Mouse (Mus musculus): ENCODE data around the gene Six5.
"Not testable (repeated sequence)": the region's sequence is repeated elsewhere in the genome, so short reads cannot be mapped to it uniquely, and the experiment has no call there.

Gene Six5

DNA sequence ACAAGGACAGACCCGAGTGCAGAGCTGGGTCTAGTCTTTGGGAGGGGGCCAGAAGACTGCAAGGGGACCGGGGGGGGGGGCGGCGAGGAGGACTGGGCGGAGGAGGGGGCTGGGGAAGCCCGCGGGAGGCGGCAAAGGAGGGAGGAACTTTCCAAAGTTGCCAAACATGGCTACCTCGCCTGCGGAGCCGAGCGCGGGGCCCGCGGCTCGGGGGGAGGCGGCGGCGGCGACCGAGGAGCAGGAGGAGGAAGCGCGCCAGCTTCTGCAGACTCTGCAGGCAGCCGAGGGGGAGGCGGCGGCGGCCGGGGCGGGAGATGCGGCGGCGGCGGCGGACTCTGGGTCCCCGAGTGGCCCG, at the start of gene Six5:
Six5 (plus strand) TSS at position 124 of the 355 bp plus-strand sequence.
- peak; percentile 47 to 53 for DNase-seq (ENCODE audit: low spot score in 2 of 2)

DNA sequence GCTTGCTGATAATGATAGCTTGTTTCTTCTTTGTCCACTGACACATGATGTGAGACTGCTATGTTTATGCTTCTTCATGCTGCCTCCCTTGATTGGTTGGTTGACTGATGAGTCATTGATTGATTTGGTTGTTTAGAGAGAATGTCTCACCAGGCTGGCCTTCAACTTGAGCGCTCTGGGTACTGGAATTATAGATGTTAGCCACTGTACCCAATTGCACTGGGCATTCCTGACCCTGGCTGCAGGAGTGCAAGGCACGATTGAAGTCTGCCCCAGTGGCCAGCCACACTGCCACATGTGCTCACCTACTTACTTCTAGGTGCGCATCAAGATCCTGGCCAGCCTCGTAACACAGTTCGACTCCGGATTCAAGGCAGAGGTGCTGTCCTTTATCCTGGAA, 49.8 kb upstream of the Six5 start:
- DNase-seq (ENCODE audit: low spot score in 2 of 2): no peak

- DNase-seq (ENCODE audit: low spot score in 2 of 2): no peak
Observed at GRCm38 (mm10) chr7:19046286-19047069, 47.9 kb upstream of the Six5 start.

GRCm38 (mm10) chr7:19048006-19048527, 46.3 kb upstream of the Six5 start:
- no peak for DNase-seq (ENCODE audit: low spot score in 2 of 2)

GRCm38 (mm10) chr7:19049252-19049651, 45.1 kb upstream of the Six5 start:
- no peak for DNase-seq (ENCODE audit: low spot score in 2 of 2)

DNA sequence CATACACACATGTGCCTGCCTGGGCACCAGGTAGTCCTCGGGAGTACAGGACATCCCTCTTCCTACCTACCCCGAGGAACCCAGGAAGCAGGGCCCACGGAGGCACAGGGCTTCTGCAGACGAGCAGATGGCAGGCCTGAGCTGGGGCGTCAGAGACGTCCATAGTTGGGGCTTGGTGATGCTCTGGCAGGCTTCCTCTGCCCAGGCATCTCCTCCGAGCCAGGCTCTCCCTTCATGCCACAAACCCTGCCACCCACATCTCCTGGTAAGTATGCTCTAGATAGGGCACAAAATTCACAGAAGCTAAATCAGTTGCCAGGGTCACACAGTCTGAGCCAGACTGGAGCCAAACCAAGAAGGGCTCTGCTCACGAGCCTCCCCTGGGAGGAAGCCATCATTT, 44.2 kb upstream of the Six5 start:
- no peak for DNase-seq (ENCODE audit: low spot score in 2 of 2)

- no peak for DNase-seq (ENCODE audit: low spot score in 2 of 2)
Observed at GRCm38 (mm10) chr7:19051161-19051560, 43.2 kb upstream of the Six5 start.

- peak; percentile 68 to 78 for DNase-seq (ENCODE audit: low spot score in 2 of 2)
Observed at GRCm38 (mm10) chr7:19052345-19053135, 41.9 kb upstream of the Six5 start.

DNA sequence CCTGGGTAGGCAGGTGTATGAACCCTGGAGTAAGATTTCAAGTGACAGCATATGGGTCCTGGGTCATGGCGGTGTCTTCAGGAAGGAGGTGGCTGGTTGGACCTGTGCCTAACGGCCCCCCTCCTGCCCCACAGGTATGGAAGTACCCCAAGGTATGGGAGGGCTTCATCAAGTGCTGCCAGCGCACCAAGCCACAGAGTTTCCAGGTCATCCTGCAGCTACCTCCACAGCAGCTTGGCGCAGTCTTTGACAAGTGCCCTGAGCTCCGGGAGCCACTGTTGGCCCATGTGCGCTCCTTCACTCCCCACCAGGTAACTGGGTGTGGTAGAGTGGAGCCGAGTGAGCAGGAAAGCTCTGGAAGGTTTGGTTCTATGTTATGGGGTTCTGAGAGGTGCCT, 41.3 kb upstream of the Six5 start:
- DNase-seq (ENCODE audit: low spot score in 2 of 2): no peak

DNA sequence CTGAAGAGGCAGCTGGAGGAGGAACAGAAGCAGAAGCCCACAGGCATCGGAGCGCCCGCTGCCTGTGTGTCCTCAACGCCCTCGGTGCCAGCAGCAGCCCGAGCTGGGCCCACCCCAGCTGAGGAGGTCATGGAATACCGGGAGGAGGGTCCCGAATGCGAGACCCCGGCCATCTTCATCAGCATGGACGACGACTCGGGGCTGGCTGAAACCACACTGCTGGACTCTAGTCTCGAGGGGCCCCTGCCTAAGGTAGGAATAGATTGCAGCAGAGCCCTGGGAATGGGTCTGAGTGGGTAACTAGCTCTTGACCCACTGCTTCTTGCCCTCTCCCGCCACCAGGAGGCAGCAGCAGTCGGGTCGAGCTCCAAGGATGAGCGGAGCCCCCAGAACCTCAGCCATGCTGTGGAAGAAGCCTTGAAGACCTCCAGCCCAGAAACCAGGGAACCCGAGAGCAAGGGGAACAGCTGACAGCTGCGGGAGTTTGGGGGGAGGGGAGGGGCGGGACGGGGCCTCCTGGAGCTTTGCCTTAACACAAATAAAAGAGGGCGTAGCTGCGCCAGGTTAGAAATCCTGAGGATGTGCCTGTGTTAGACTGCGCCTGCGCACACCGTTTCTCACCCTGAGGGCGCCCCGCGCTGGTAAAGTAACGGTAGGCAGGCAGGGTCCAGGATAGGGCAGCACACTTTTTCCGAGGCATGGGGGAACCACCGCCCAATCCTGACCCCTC, 40.2 kb upstream of the Six5 start, which contains the start of gene Rsph6a:
Rsph6a (plus strand) TSS at position 644 of the 730 bp plus-strand sequence.
- DNase-seq (ENCODE audit: low spot score in 2 of 2): peak; percentile 65 to 67

GRCm38 (mm10) chr7:19054777-19055076, 39.7 kb upstream of the Six5 start:
- no peak for DNase-seq (ENCODE audit: low spot score in 2 of 2)

DNA sequence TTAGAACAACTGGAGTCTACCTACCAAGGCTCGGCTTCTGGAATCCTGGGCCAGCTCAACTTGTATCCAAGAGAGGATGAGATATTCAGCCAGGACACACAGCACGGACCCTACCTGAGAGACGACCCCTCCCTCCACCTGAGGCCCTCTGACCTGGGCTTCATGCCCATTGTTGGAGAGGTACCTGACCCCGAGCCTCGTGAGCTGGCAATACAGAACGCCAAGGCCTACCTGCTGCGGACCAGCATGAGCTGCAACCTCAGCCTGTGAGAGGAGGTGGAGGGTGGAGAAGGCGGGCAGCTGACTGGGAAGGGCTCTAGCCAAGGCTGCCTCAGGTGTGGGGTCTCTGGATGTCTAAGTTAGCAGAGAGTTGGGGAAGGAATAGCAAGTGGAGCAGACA, 39.3 kb upstream of the Six5 start:
- DNase-seq (ENCODE audit: low spot score in 2 of 2): no peak

DNA sequence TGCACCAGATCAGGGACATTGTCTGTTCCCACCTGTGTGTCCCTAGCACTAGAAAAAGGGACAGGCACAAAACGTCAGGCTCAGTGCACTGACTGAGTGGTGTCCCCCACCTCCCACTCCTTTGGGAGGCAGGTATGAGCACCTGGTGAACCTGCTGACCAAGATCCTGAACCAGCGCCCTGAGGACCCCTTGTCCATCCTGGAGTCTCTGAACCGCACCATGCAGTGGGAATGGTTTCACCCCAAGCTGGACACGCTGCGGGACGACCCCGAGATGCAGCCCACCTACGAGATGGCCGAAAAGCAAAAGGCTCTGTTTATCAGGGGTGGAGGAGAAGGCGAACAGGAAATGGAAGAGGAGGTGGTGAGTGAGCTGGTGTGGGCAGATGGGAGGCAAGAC, 37.0 kb upstream of the Six5 start:
- no peak for DNase-seq (ENCODE audit: low spot score in 2 of 2)

- no peak for DNase-seq (ENCODE audit: low spot score in 2 of 2)
Observed at GRCm38 (mm10) chr7:19065896-19066295, 28.5 kb upstream of the Six5 start.

GRCm38 (mm10) chr7:19067063-19067462, 27.3 kb upstream of the Six5 start:
- DNase-seq (ENCODE audit: low spot score in 2 of 2): no peak

DNA sequence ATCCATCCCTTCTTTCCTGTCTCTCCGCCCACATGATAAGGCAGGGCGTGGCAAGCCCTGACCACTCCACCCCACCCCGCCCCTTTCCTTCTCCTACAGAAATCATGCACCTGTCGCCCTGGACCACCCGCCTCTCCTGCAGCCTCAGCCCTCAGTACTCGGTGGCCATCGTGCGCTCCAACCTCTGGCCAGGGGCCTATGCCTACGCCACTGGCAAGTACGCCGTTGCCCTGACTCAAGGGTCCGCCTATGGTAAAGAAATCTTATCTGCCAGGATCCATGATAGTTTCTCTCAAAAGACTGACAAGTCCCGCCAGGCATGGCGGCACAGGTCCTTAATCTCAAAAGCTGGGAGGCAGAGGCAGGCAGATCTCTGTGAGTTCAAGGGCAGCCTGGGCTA, 26.5 kb upstream of the Six5 start:
- DNase-seq (ENCODE audit: low spot score in 2 of 2): no peak

DNA sequence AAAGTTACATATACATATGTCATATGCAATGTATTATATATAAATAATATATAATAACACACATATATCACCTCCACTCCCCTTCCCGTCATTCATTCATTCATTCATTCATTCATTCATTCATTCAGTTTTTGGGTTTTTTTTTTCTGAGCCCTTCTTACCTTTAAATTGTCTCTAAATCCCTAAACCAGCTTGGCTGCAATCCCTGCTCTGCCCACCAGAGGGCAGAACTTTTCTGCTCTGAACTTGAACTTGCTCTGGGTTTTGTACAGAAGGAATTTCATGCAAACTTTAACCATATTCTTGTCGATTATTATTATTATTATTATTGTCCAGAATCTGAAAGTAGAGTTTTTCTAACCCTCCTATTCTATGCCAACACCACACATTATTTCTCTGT, 25.7 kb upstream of the Six5 start:
- peak; percentile 65 to 73 for DNase-seq (ENCODE audit: low spot score in 2 of 2)

DNA sequence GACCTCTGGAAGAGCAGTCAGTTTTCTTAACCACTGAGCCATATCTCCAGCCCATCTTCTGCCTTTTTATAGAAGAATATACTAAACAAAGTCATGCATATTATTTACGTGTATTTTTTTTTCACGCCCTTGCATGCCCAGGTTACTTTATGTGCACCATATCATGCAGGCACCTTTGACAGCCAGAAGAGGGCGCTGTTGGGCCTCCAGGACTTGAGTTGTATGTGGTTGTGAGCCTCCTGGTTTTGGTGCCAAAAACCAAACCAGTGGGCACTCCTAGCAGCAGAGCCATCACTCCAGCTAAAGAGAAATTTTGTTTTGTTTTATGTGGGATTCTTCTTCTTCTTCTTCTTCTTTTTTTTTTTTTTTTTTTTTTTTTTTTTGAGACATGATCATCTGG, 24.9 kb upstream of the Six5 start:
- peak in 1 of 2 experiments; percentile 23 for DNase-seq (ENCODE audit: low spot score in 2 of 2)

GRCm38 (mm10) chr7:19071024-19071423, 23.4 kb upstream of the Six5 start:
- not testable (repeated sequence) for DNase-seq (ENCODE audit: low spot score in 2 of 2)

GRCm38 (mm10) chr7:19073504-19073903, 20.9 kb upstream of the Six5 start:
- peak in 1 of 2 experiments; percentile 47 for DNase-seq (ENCODE audit: low spot score in 2 of 2)

DNA sequence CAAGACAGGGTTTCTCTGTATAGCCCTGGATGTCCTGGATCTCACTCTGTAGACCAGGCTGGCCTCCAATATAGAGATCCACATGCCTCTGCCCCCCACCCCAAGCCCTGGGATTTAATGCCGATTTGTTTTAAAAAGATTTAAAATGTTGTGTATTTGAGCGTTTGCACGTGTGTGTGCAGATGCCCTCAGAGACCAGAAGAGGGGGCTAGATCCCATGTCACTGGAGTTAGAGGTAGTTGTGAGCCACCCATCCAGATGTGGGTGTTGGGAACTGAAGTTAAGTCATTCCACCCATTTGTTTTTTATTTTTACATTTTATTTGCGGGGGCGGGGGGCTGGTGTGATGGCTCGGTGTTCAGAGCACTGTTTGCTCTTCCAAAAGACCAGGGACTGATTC, 19.9 kb upstream of the Six5 start:
- DNase-seq (ENCODE audit: low spot score in 2 of 2): peak in 1 of 2 experiments; percentile 18

DNA sequence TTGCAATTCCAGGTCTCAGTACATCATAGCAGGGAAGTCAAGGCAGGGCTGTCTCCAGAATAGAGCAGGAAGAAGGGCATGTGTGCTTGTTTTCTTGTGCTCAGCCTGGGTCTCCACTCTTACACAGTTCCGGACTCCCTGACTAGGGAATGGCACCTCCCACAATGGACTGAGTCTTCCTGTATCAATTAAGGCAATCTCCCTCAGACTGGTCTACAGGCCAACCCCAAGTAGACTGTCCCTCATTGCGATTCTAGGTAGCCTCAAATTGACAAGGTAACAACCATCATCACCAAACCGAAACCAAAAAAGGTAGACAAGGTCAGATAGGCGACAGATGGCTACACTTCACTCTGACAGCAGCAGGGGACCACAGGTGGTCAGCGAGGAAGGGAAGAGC, 19.2 kb upstream of the Six5 start:
- no peak for DNase-seq (ENCODE audit: low spot score in 2 of 2)

Data from right cerebral cortex, postnatal 10 days (tissue).